Mouse (Mus musculus): ENCODE measurements around the gene Asap3.

DNA sequence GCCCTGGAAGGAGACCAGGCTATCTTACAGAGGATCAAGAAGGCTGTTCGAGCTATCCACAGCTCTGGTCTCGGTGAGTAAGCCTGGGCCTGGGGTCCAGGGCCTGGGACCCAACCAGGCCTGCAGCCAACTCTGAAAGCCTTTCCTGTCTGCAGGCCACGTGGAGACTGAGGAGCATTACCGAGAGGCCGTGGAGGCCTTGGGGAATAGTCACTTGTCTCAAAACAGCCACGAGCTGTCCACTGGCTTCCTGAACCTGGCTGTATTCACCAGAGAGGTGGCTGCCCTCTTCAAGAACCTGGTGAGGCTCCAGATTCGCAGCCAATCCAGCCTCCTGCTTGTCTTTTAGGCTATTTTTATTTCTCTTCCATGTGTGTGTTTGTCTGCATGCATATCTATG lies 21.2 kb downstream of the Asap3 start:
- TF ChIP-seq POLR2A (IDR thresholded peaks at IDR 0.05; ENCODE audit: borderline replicate concordance, extremely low read depth, low read depth, low read length) = no peak
- no peak for TF ChIP-seq CTCF (IDR thresholded peaks at IDR 0.05; ENCODE audit: insufficient read depth, low read length)
